Mouse (Mus musculus): ENCODE data around the gene Mlf2. TPM values are rescaled to one million over a fixed set of nuclear protein-coding genes. Genes with fewer than 3 reads are reported as not detected.

The Mlf2 gene
- polyA plus RNA-seq, 1 experiment from 2014 or later, result 459 TPM

GRCm38 (mm10) chr6:124921539-124921938 is 9.6 kb upstream of the Mlf2 start:
- 64% methylated on average over 4 of the region's 4 CpGs for WGBS
- Histone ChIP-seq H3K4me1 (peaks cover 35% of the 10 kb centered on the region), H3K27me3 (0 out of 2 replicates have a peak, but pooled peaks cover 5% of the 10 kb centered on the region), H3K4me2 (replicated peaks) (no peak overlapping the region), H3K9ac (replicated peaks) (no peak overlapping the region), H3K9me3 (no peaks in the 10 kb centered on the region), H3K36me3 (no peaks in the 10 kb centered on the region), H3K4me3 (no peak overlapping the region), H3K27ac (replicated peaks) (peak overlapping the region; percentile 100)
- ATAC-seq (ENCODE audit: low FRiP score, low read depth), result no peak

- Histone ChIP-seq H3K4me1 (peaks cover 18% of the 10 kb centered on the region), H3K9ac (replicated peaks) (no peak overlapping the region), H3K36me3 (no peaks in the 10 kb centered on the region), H3K27me3 (0 out of 2 replicates have a peak, but pooled peaks cover 5% of the 10 kb centered on the region), H3K4me2 (replicated peaks) (no peak overlapping the region), H3K4me3 (no peak overlapping the region), H3K27ac (replicated peaks) (no peak overlapping the region), H3K9me3 (no peaks in the 10 kb centered on the region)
- ATAC-seq (ENCODE audit: low FRiP score, low read depth), result no peak
- WGBS, result 38% methylated on average over 12 of the region's 12 CpGs
These were observed 5.9 kb upstream of the Mlf2 start for GRCm38 (mm10) chr6:124925173-124925793.

GRCm38 (mm10) chr6:124925941-124926340 is 5.2 kb upstream of the Mlf2 start:
- no peaks in the 10 kb centered on the region for H3K36me3 ChIP-seq
- WGBS, result 54% methylated on average over 5 of the region's 5 CpGs
- peaks cover 15% of the 10 kb centered on the region for H3K4me1 ChIP-seq
- H3K9me3 ChIP-seq, result no peaks in the 10 kb centered on the region
- no peak for ATAC-seq (ENCODE audit: low FRiP score, low read depth)
- no peak overlapping the region for H3K4me3 ChIP-seq
- H3K4me2 ChIP-seq (replicated peaks), result no peak overlapping the region
- H3K9ac ChIP-seq (replicated peaks), result no peak overlapping the region
- no peak overlapping the region for H3K27ac ChIP-seq (replicated peaks)
- 0 out of 2 replicates have a peak, but pooled peaks cover 5% of the 10 kb centered on the region for H3K27me3 ChIP-seq

- Histone ChIP-seq H3K4me1 (peaks cover 17% of the 10 kb centered on the region), H3K9me3 (no peaks in the 10 kb centered on the region), H3K4me3 (peak overlapping the region; percentile 95), H3K4me2 (replicated peaks) (peak overlapping the region; percentile 91), H3K9ac (replicated peaks) (peak overlapping the region; percentile 98; the same call in 1 of the 2 replicates), H3K36me3 (peaks cover 25% of the 10 kb centered on the region), H3K27ac (replicated peaks) (peak overlapping the region; percentile 96), H3K27me3 (0 out of 2 replicates have a peak, but pooled peaks cover 5% of the 10 kb centered on the region)
- WGBS, result 28% methylated on average over 1 of the region's 1 CpGs
- peak; percentile 0; the same call in 1 of the 2 replicates for ATAC-seq (ENCODE audit: low FRiP score, low read depth)
These were observed 955 bp upstream of the Mlf2 start for GRCm38 (mm10) chr6:124930231-124930630.

GRCm38 (mm10) chr6:124931525-124932313 is 533 bp downstream of the Mlf2 start:
- peak overlapping the region; percentile 95 for H3K4me3 ChIP-seq
- H3K4me2 ChIP-seq (replicated peaks), result peak overlapping the region; percentile 91
- H3K9me3 ChIP-seq, result no peaks in the 10 kb centered on the region
- peak overlapping the region; percentile 98 for H3K9ac ChIP-seq (replicated peaks)
- ATAC-seq (ENCODE audit: low FRiP score, low read depth), result peak; percentile 17
- peak overlapping the region; percentile 96 for H3K27ac ChIP-seq (replicated peaks)
- H3K27me3 ChIP-seq, result no peaks in the 10 kb centered on the region
- H3K4me1 ChIP-seq, result peaks cover 17% of the 10 kb centered on the region
- H3K36me3 ChIP-seq, result peaks cover 40% of the 10 kb centered on the region
- WGBS, result 1% methylated on average over 48 of the region's 48 CpGs

- peak overlapping the region; percentile 95 for H3K4me3 ChIP-seq
- peaks cover 45% of the 10 kb centered on the region for H3K36me3 ChIP-seq
- H3K4me1 ChIP-seq, result peaks cover 17% of the 10 kb centered on the region
- peak overlapping the region; percentile 91 for H3K4me2 ChIP-seq (replicated peaks)
- H3K9ac ChIP-seq (replicated peaks), result peak overlapping the region; percentile 98
- peak overlapping the region; percentile 96 for H3K27ac ChIP-seq (replicated peaks)
- H3K27me3 ChIP-seq, result no peaks in the 10 kb centered on the region
- WGBS, result 46% methylated on average over 12 of the region's 12 CpGs
- no peak for ATAC-seq (ENCODE audit: low FRiP score, low read depth)
- no peaks in the 10 kb centered on the region for H3K9me3 ChIP-seq
These were observed 1.1 kb downstream of the Mlf2 start for GRCm38 (mm10) chr6:124932314-124932695.

- H3K9ac ChIP-seq (replicated peaks), result no peak overlapping the region
- 96% methylated on average over 3 of the region's 3 CpGs for WGBS
- peaks cover 17% of the 10 kb centered on the region for H3K4me1 ChIP-seq
- no peaks in the 10 kb centered on the region for H3K27me3 ChIP-seq
- no peak overlapping the region for H3K4me3 ChIP-seq
- no peak overlapping the region for H3K27ac ChIP-seq (replicated peaks)
- no peaks in the 10 kb centered on the region for H3K9me3 ChIP-seq
- peaks cover 52% of the 10 kb centered on the region for H3K36me3 ChIP-seq
- ATAC-seq (ENCODE audit: low FRiP score, low read depth), result no peak
- H3K4me2 ChIP-seq (replicated peaks), result peak overlapping the region; percentile 91; the same call in 1 of the 2 replicates
These were observed 1.9 kb downstream of the Mlf2 start for GRCm38 (mm10) chr6:124933127-124933526.

- peaks cover 66% of the 10 kb centered on the region for H3K36me3 ChIP-seq
- ATAC-seq (ENCODE audit: low FRiP score, low read depth), result no peak
- no peaks in the 10 kb centered on the region for H3K27me3 ChIP-seq
- no peak overlapping the region for H3K27ac ChIP-seq (replicated peaks)
- peaks cover 17% of the 10 kb centered on the region for H3K4me1 ChIP-seq
- no peaks in the 10 kb centered on the region for H3K9me3 ChIP-seq
- H3K4me2 ChIP-seq (replicated peaks), result no peak overlapping the region
- 0 out of 2 replicates have a peak overlapping the region, but pooled peaks have one; percentile 5 for H3K9ac ChIP-seq (replicated peaks)
- no peak overlapping the region for H3K4me3 ChIP-seq
- 95% methylated on average over 7 of the region's 7 CpGs for WGBS
These were observed 3.5 kb downstream of the Mlf2 start for GRCm38 (mm10) chr6:124934670-124935069.

- no peak for ATAC-seq (ENCODE audit: low FRiP score, low read depth)
- WGBS, result 79% methylated on average over 1 of the region's 1 CpGs
- Histone ChIP-seq H3K4me1 (peaks cover 12% of the 10 kb centered on the region), H3K36me3 (peaks cover 67% of the 10 kb centered on the region), H3K4me3 (no peak overlapping the region), H3K9ac (replicated peaks) (no peak overlapping the region), H3K27me3 (no peaks in the 10 kb centered on the region), H3K4me2 (replicated peaks) (no peak overlapping the region), H3K27ac (replicated peaks) (no peak overlapping the region), H3K9me3 (no peaks in the 10 kb centered on the region)
These were observed 5.5 kb downstream of the Mlf2 start for GRCm38 (mm10) chr6:124936681-124937080.

- Histone ChIP-seq H3K4me2 (replicated peaks) (no peak overlapping the region), H3K4me1 (peaks cover 5% of the 10 kb centered on the region), H3K36me3 (peaks cover 67% of the 10 kb centered on the region), H3K4me3 (no peak overlapping the region), H3K27me3 (no peaks in the 10 kb centered on the region), H3K27ac (replicated peaks) (no peak overlapping the region), H3K9me3 (no peaks in the 10 kb centered on the region), H3K9ac (replicated peaks) (no peak overlapping the region)
- WGBS, result 89% methylated on average over 2 of the region's 2 CpGs
- no peak for ATAC-seq (ENCODE audit: low FRiP score, low read depth)
These were observed 6.3 kb downstream of the Mlf2 start for GRCm38 (mm10) chr6:124937493-124937892.

GRCm38 (mm10) chr6:124938554-124938953 is 7.4 kb downstream of the Mlf2 start:
- no peak overlapping the region for H3K4me2 ChIP-seq (replicated peaks)
- 94% methylated on average over 7 of the region's 7 CpGs for WGBS
- H3K9me3 ChIP-seq, result no peaks in the 10 kb centered on the region
- no peak for ATAC-seq (ENCODE audit: low FRiP score, low read depth)
- no peak overlapping the region for H3K4me3 ChIP-seq
- no peak overlapping the region for H3K27ac ChIP-seq (replicated peaks)
- H3K27me3 ChIP-seq, result no peaks in the 10 kb centered on the region
- H3K4me1 ChIP-seq, result no peaks in the 10 kb centered on the region
- no peak overlapping the region for H3K9ac ChIP-seq (replicated peaks)
- peaks cover 59% of the 10 kb centered on the region for H3K36me3 ChIP-seq

GRCm38 (mm10) chr6:124941679-124942078 is 10.5 kb downstream of the Mlf2 start:
- Histone ChIP-seq H3K4me1 (no peaks in the 10 kb centered on the region), H3K27me3 (no peaks in the 10 kb centered on the region), H3K4me2 (replicated peaks) (no peak overlapping the region), H3K9ac (replicated peaks) (no peak overlapping the region), H3K36me3 (peaks cover 28% of the 10 kb centered on the region), H3K4me3 (no peak overlapping the region), H3K9me3 (no peaks in the 10 kb centered on the region), H3K27ac (replicated peaks) (no peak overlapping the region)
- 96% methylated on average over 1 of the region's 1 CpGs for WGBS
- no peak for ATAC-seq (ENCODE audit: low FRiP score, low read depth)

Measured in midbrain, embryonic 12.5 days (tissue).